Mouse (Mus musculus) MEL (cell line): ENCODE measurements around the gene D630036H23Rik. TPM values are rescaled to one million over a fixed set of nuclear protein-coding genes. Genes with fewer than 3 reads are reported as not detected.
"Not testable (repeated sequence)": the region's sequence is repeated elsewhere in the genome, so short reads cannot be mapped to it uniquely, and the experiment has no call there.

Experiments
- DNase-seq: peaks from one replicate; pipeline ENCODE4 v3.0.0; 2011; ENCODE audit warnings: low read depth, low spot score
- H3K27ac ChIP-seq: 2 replicates; pipeline ENCODE4 v1.5.1; 2012; ENCODE audit warnings: low read depth, mild to moderate bottlenecking, control low read depth, low read length, moderate library complexity; ENCODE audit not compliant: control insufficient read depth
- H3K27me3 ChIP-seq, 2 experiments: fragments of 150-350 bp in 1 of 2; sonication (generic) in 1 of 2; 2 replicates each; pipeline ENCODE4 v1.6.1; 2012; ENCODE audit warnings: low read length in 2 of 2, mild to moderate bottlenecking in 2 of 2, improper control_type of control experiment in 1 of 2, moderate library complexity in 1 of 2; ENCODE audit not compliant: insufficient read depth in 2 of 2, control insufficient read depth in 1 of 2
- H3K36me3 ChIP-seq, 2 experiments: 2 replicates each; pipeline ENCODE4 v1.6.1; 2012 to 2014; ENCODE audit warnings: low read length in 2 of 2, improper control_type of control experiment in 1 of 2, inconsistent platforms in 1 of 2, mild to moderate bottlenecking in 1 of 2; ENCODE audit not compliant: insufficient read depth in 2 of 2, control insufficient read depth in 1 of 2
- H3K4me1 ChIP-seq, 2 experiments: fragments of 150-350 bp in 1 of 2; sonication (generic) in 1 of 2; 2 replicates each; pipeline ENCODE4 v1.6.1; 2012; ENCODE audit warnings: low read length in 2 of 2, improper control_type of control experiment in 1 of 2, mild to moderate bottlenecking in 1 of 2; ENCODE audit not compliant: insufficient read depth in 2 of 2, control insufficient read depth in 1 of 2
- H3K4me3 ChIP-seq, 2 experiments: fragments of 150-350 bp in 1 of 2; sonication (generic) in 1 of 2; 2 replicates each; pipeline ENCODE4 v1.5.1; 2012; ENCODE audit warnings: low read depth in 2 of 2, low read length in 2 of 2, mild to moderate bottlenecking in 2 of 2, moderate library complexity in 2 of 2, control low read depth in 1 of 2, improper control_type of control experiment in 1 of 2; ENCODE audit not compliant: control insufficient read depth in 1 of 2, insufficient read depth in 1 of 2
- H3K79me2 ChIP-seq: 2 replicates; pipeline ENCODE4 v1.6.1; 2012; ENCODE audit warnings: mild to moderate bottlenecking, low read length, moderate library complexity; ENCODE audit not compliant: control insufficient read depth, poor library complexity, insufficient read depth
- H3K9ac ChIP-seq: 2 replicates; pipeline ENCODE4 v1.6.1; 2012; ENCODE audit warnings: low read depth, mild to moderate bottlenecking, control low read depth, low read length, moderate library complexity; ENCODE audit not compliant: control insufficient read depth, poor library complexity, severe bottlenecking
- H3K9me3 ChIP-seq: fragments of 150-350 bp; sonication (generic); replicated peaks from 2 replicates; pipeline ENCODE4 v1.6.1; 2012; ENCODE audit warnings: mild to moderate bottlenecking, low read length, improper control_type of control experiment, moderate library complexity; ENCODE audit not compliant: insufficient read depth
- E2F4 ChIP-seq: IDR thresholded peaks from 2 replicates; pipeline ENCODE4 v1.6.1; 2011; ENCODE audit warnings: low read depth, low read length, improper control_type of control experiment, borderline replicate concordance
- GABPA ChIP-seq: IDR thresholded peaks from 2 replicates; pipeline ENCODE4 v1.6.1; 2012; ENCODE audit warnings: low read depth, mild to moderate bottlenecking, inconsistent platforms, low read length, improper control_type of control experiment, moderate library complexity
- GATA1 ChIP-seq: IDR thresholded peaks from 2 replicates; pipeline ENCODE4 v1.6.1; 2011; ENCODE audit warnings: low read depth, low read length, improper control_type of control experiment
- KAT2A ChIP-seq: conservative IDR thresholded peaks from 2 replicates; pipeline ENCODE4 v1.6.1; 2012; ENCODE audit warnings: low read depth, low read length, improper control_type of control experiment, inconsistent platforms
- MAZ ChIP-seq: IDR thresholded peaks from 2 replicates; pipeline ENCODE4 v1.6.1; 2012; ENCODE audit warnings: low read depth, mild to moderate bottlenecking, inconsistent platforms, low read length, improper control_type of control experiment
- MYB ChIP-seq: IDR thresholded peaks from 2 replicates; pipeline ENCODE4 v1.6.1; 2011; ENCODE audit warnings: mild to moderate bottlenecking, low read depth, low read length, improper control_type of control experiment
- MYC ChIP-seq: IDR thresholded peaks from 2 replicates; pipeline ENCODE4 v1.6.1; 2011; ENCODE audit warnings: low read depth, mild to moderate bottlenecking, low read length, improper control_type of control experiment, moderate library complexity
- NRF1 ChIP-seq: IDR thresholded peaks from 2 replicates; pipeline ENCODE4 v1.6.1; 2014; ENCODE audit warnings: low read depth, mild to moderate bottlenecking, inconsistent platforms, low read length, improper control_type of control experiment, moderate library complexity; ENCODE audit not compliant: poor library complexity, insufficient read depth, severe bottlenecking
- POLR2AphosphoS2 ChIP-seq: IDR thresholded peaks from 2 replicates; pipeline ENCODE4 v1.6.1; 2011; ENCODE audit warnings: low read length, improper control_type of control experiment
- POLR2AphosphoS5 ChIP-seq: IDR thresholded peaks from 2 replicates; pipeline ENCODE4 v1.6.1; 2012; ENCODE audit warnings: low read depth, borderline replicate concordance, mild to moderate bottlenecking, inconsistent platforms, low read length, moderate library complexity, mixed read lengths
- TAL1 ChIP-seq: IDR thresholded peaks from 2 replicates; pipeline ENCODE4 v1.6.1; 2012; ENCODE audit warnings: mild to moderate bottlenecking, inconsistent platforms, low read length, moderate library complexity, mixed read lengths
- TCF12 ChIP-seq: IDR thresholded peaks from 2 replicates; pipeline ENCODE4 v1.6.1; 2014; ENCODE audit warnings: low read depth, mild to moderate bottlenecking, inconsistent platforms, low read length, improper control_type of control experiment, moderate library complexity
- UBTF ChIP-seq: IDR thresholded peaks from 2 replicates; pipeline ENCODE4 v1.6.1; 2012; ENCODE audit warnings: low read depth, mild to moderate bottlenecking, inconsistent platforms, low read length, improper control_type of control experiment, moderate library complexity, borderline replicate concordance; ENCODE audit not compliant: insufficient read depth
- USF2 ChIP-seq, 2 experiments: IDR thresholded peaks; 2 replicates each; pipeline ENCODE4 v1.6.1; 2011 to 2012; ENCODE audit warnings: improper control_type of control experiment in 2 of 2, low read length in 2 of 2, borderline replicate concordance in 1 of 2, inconsistent platforms in 1 of 2, low read depth in 1 of 2, mild to moderate bottlenecking in 1 of 2; ENCODE audit not compliant: insufficient read depth in 1 of 2
- ZMIZ1 ChIP-seq: IDR thresholded peaks from 2 replicates; pipeline ENCODE4 v1.6.1; 2012; ENCODE audit warnings: low read depth, mild to moderate bottlenecking, inconsistent platforms, low read length, improper control_type of control experiment, moderate library complexity
- ZNF384 ChIP-seq: IDR thresholded peaks from 2 replicates; pipeline ENCODE4 v1.6.1; 2012; ENCODE audit warnings: low read depth, mild to moderate bottlenecking, inconsistent platforms, low read length, improper control_type of control experiment
- polyA plus RNA-seq, 2 experiments: library from polyadenylated mRNA; stranded (reverse) in 1 of 2; unstranded in 1 of 2; fragments of >175 nt in 1 of 2; fragments of >200 nt in 1 of 2; gene quantifications; 2 replicates each; pipeline versions ENCODE4 v1.2.1 to v1.2.4; 2012; ENCODE audit warnings: low replicate concordance in 2 of 2, low read depth in 1 of 2; ENCODE audit not compliant: insufficient read length in 2 of 2, insufficient read depth in 1 of 2, missing spikeins in 1 of 2
- total RNA-seq: library from RNA; depleted of rRNA; stranded (reverse); fragments of 300-350 nt; gene quantifications from 2 replicates; pipeline ENCODE4 v1.2.3, GENCODE M21; 2012

The D630036H23Rik gene
- total and polyA plus RNA-seq, 3 experiments, result 0.42 to 1.0 TPM; not detected in 1

DNA sequence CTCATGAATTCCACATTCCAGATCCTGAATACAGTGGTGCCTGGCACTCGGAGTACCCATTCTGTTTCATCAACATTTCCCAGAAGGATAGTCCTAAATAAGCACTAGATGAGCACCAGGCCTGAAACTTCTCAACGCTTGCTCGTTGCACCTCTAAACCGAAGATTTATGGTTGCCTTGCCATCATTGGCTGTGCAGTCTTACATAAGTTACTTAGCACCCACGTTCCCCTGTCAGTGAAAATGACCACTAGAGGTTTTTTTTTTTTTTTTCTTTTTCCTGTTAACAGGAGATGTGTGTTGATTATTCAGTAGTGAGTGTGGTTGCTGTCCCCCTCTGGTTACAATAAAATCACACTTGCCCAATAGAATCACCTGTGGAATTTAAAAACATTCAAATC, 1.2 kb downstream of the D630036H23Rik start:
- peak overlapping the region; percentile 93 to 96; a peak in 3 of 4 replicates for H3K4me3 ChIP-seq
- no peak overlapping the region for H3K27ac ChIP-seq
- H3K9me3 ChIP-seq, result no peaks in the 10 kb centered on the region
- H3K27me3 ChIP-seq, result no peaks in the 10 kb centered on the region
- peaks cover 0 to 4% of the 10 kb centered on the region in 2 experiments; a peak in 2 of 4 replicates for H3K36me3 ChIP-seq
- H3K79me2 ChIP-seq, result peaks cover 5% of the 10 kb centered on the region; the same call in 1 of the 2 replicates
- peak overlapping the region; percentile 98 for H3K9ac ChIP-seq
- TF ChIP-seq MYB (no peak), ZNF384 (peak; percentile 65)
- DNase-seq, result no peak
- H3K4me1 ChIP-seq, result peaks cover 3 to 4% of the 10 kb centered on the region in 2 experiments

DNA sequence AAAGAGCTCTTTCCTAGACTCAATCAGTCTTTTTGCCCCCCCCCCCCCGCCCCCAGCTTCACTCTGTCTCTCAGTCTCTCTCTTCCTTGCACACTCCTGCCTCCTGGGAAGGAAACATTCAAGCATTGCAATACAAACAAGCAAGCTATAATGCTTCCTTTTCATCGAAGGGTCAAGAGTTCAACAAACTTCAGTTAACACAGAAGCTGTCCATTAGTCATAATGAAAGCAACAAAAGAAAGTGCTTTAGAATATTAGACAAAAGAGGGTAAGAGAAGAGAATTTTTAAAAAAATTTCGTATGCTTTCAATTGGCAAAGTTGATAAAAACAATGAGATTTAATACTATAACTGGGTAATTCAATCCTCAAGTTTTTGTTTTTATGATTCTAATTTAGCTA, 1.7 kb downstream of the D630036H23Rik start:
- Histone ChIP-seq H3K79me2 (peaks cover 5% of the 10 kb centered on the region; the same call in 1 of the 2 replicates), H3K4me3 (no peak overlapping the region), H3K27me3 (no peaks in the 10 kb centered on the region), H3K9ac (no peak overlapping the region), H3K9me3 (no peaks in the 10 kb centered on the region), H3K36me3 (peaks cover 0 to 4% of the 10 kb centered on the region in 2 experiments; a peak in 2 of 4 replicates), H3K4me1 (peaks cover 3 to 4% of the 10 kb centered on the region in 2 experiments), H3K27ac (no peak overlapping the region)
- TF ChIP-seq MYC, result no peak
- no peak for TF ChIP-seq POLR2AphosphoS2
- no peak for TF ChIP-seq GABPA
- TF ChIP-seq ZMIZ1, result no peak
- TF ChIP-seq NRF1, result no peak
- TF ChIP-seq MYB, result no peak
- no peak for TF ChIP-seq POLR2AphosphoS5
- no peak for TF ChIP-seq GATA1
- TF ChIP-seq E2F4, result no peak
- TF ChIP-seq TAL1, result no peak
- no peak for TF ChIP-seq MAZ
- TF ChIP-seq TCF12, result no peak
- no peak for TF ChIP-seq UBTF
- no peak for TF ChIP-seq USF2 (IDR thresholded peaks at IDR 0.05; ENCODE audit: borderline replicate concordance in 1 of 2, insufficient read depth in 1 of 2, low read depth in 1 of 2, low read length in 2 of 2)
- TF ChIP-seq KAT2A, result no peak
- no peak for DNase-seq

DNA sequence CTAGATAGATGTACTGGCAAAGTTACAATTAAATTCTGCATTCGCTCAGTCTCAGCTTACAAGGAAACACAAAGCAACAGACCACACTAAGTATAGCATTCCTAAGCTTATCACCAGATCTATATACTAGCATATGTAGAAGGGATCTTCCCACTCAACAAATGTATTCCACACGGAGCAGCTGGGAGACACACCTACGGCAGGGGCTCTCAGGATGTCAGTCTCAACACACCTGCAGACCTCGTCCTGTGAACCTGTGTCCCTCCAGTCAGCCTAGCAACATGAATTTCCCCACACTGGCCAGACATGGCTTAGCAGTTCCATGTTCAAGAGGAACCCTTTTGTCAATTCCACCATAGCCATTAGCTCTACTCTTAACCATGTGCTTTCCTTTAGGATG, 5.6 kb downstream of the D630036H23Rik start:
- H3K79me2 ChIP-seq, H3K4me3 ChIP-seq, H3K9me3 ChIP-seq, H3K4me1 ChIP-seq, H3K27me3 ChIP-seq, H3K27ac ChIP-seq, DNase-seq, H3K36me3 ChIP-seq, H3K9ac ChIP-seq: not testable (repeated sequence)
